Mouse (Mus musculus) subcutaneous adipose tissue, adult 2 months (tissue): ENCODE data around the gene Usp36. TPM values are rescaled to one million over a fixed set of nuclear protein-coding genes. Genes with fewer than 3 reads are reported as not detected.

ENCODE experiments used
- polyA plus RNA-seq: library from polyadenylated mRNA; depleted of rRNA; stranded (reverse); fragments of >200 nt; gene quantifications from 2 replicates; pipeline ENCODE4 v1.2.3, GENCODE M21; 2012; ENCODE audit warnings: low replicate concordance; rRNA removed

Gene Usp36
- polyA plus RNA-seq = 16.0 and 26.8 TPM in 2 replicates

DNA sequence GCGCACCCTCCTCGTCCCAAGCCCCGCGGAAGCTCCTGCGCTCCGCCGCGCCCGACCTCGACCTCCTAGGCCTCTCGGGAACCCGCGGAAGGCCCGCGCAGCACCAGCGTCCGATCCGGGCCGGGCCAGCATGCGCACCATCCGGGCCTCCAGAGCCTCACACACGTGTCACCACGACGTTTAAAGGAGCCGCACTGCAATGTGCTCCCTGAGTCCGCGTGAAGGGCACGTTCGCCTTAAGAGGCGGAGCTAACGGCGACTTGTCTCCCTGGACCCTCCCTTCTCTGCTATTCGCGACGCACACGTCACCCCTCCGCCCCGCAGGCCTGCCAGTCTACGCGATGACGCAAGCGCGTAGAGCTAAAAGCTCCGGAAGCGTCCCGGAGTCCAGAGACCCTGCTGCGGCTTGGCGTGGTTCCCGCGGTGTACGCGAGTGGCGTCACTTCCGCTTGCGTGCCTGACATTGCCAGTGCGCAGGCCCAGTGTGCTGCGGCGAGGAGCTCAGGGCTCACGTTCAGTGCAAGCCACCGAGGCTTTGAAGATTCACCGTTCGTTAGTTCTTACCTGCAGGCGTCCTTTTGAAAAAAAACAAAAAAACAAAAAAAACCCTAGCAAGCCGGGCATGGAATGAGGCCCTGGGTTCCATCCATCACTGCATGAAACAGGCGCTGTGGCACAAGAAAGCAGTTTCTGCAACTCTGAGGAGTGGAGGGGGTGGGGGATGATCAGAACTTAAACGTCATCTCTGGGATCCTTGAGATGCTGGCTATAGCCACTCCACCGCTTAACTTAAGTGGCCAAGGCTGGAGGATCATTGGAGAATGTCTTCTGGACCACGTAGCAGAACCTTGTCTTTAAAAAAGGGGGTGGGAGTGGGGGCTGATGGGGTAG lies at the start of gene Usp36:
Gene Usp36, minus strand, starts transcription at position 246 of the 891 bp plus-strand sequence.

DNA sequence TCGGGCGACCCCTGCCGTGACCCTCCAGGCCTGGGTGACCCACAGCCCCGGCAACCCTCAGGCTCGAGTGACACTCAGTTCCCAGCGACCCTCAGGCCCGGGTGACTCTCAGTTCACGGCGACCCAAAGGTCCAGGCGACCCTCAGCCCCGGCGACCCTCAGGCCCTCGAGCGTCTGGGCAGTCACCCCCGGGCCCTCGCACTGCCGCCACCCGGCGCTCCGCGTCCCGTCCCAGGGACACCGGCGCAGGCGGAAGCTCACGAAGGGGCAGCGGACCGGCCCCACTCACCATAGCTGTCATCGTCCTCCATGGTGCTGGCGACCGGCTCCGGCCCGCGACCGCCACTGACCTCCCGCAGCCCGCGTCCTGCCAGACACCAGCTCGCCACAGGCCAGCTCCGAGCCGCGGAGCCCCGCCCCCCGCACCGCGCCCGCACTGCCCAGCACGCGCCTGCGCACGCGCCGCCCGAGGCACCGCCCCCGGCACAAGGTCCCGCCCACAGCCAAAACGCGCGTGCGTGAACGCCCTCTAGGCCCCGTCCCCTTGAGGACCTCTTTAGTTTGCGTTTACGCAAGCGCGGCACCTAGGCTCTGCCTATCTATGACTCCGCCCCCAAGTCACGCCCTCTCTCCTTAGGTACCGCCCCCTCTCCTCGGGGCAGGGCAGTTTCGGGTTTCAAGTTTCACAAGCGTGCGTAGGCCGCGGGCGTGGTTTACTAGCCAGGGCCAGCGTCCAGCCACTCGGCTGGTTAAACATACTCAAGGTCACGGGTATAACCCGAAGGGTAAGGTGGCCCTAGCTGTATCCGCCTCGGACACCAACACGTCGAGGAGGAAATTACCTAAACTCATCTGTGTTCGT lies 41.7 kb downstream of the Usp36 start, which contains the start of gene Cyth1:
Gene Cyth1, minus strand, starts transcription at position 443 of the 862 bp plus-strand sequence.

Other genes starting within 250 kb of the Usp36 start
- gene Dnah17, start 159.6 kb downstream of the Usp36 start, polyA plus RNA-seq = 0.13 and 0.14 TPM in 2 replicates
- 22.3 and 30.7 TPM in 2 replicates for gene Cyth1, start 41.7 kb downstream of the Usp36 start, polyA plus RNA-seq
- 0.33 and 0.35 TPM in 2 replicates for gene Cep295nl, start 52.3 kb upstream of the Usp36 start, polyA plus RNA-seq
- 299 and 366 TPM in 2 replicates for gene Timp2, start 65.5 kb upstream of the Usp36 start, polyA plus RNA-seq
- 618 and 696 TPM in 2 replicates for gene Lgals3bp, start 111.8 kb upstream of the Usp36 start, polyA plus RNA-seq
- 60.8 and 62.2 TPM in 2 replicates for gene Cant1, start 128.8 kb upstream of the Usp36 start, polyA plus RNA-seq
- gene C1qtnf1, start 138.0 kb upstream of the Usp36 start, polyA plus RNA-seq = 47.4 and 73.5 TPM in 2 replicates
- gene Engase, start 186.6 kb upstream of the Usp36 start, polyA plus RNA-seq = 21.4 and 24.5 TPM in 2 replicates